Mouse (Mus musculus) heart, embryonic 11.5 days (tissue): ENCODE results near the gene Trim30a. TPM values are rescaled to one million over a fixed set of nuclear protein-coding genes. Genes with fewer than 3 reads are reported as not detected.

ENCODE experiments used
- ATAC-seq: fragments of 200-750 bp; cut with Nextera tagmentation; replicated peaks from 2 replicates; pipeline ENCODE4 v1.8.0; 2017; ENCODE audit warnings: moderate library complexity; ENCODE audit not compliant: insufficient number of reproducible peaks, low FRiP score, low TSS enrichment
- H3K27ac ChIP-seq: fragments of 300-500 bp; sonication (generic); 2 replicates; pipeline ENCODE4 v1.5.1; 2014; ENCODE audit warnings: mild to moderate bottlenecking, low read depth, low read length
- H3K27me3 ChIP-seq: fragments of 300-500 bp; sonication (generic); 2 replicates; pipeline ENCODE4 v1.6.1; 2014; ENCODE audit warnings: mild to moderate bottlenecking, low read length, mixed read lengths; ENCODE audit not compliant: control insufficient read depth, insufficient read depth
- H3K36me3 ChIP-seq: fragments of 300-500 bp; sonication (generic); 2 replicates; pipeline ENCODE4 v1.6.1; 2014; ENCODE audit warnings: mild to moderate bottlenecking, low read length, moderate library complexity, mixed read lengths; ENCODE audit not compliant: control insufficient read depth, insufficient read depth
- H3K4me1 ChIP-seq: fragments of 300-500 bp; sonication (generic); 2 replicates; pipeline ENCODE4 v1.6.1; 2014; ENCODE audit warnings: low read length; ENCODE audit not compliant: control insufficient read depth, insufficient read depth
- H3K4me2 ChIP-seq: fragments of 300-500 bp; sonication (generic); 2 replicates; pipeline ENCODE4 v1.6.1; 2014; ENCODE audit warnings: mild to moderate bottlenecking, moderate library complexity
- H3K4me3 ChIP-seq: fragments of 300-500 bp; sonication (generic); 2 replicates; pipeline ENCODE4 v1.5.1; 2014; ENCODE audit warnings: low read depth, low read length
- H3K9ac ChIP-seq: fragments of 300-500 bp; sonication (generic); 2 replicates; pipeline ENCODE4 v1.6.1; 2014; ENCODE audit warnings: mild to moderate bottlenecking, low read depth, low read length, moderate library complexity
- H3K9me3 ChIP-seq: fragments of 300-500 bp; sonication (generic); replicated peaks from 2 replicates; pipeline ENCODE4 v1.6.1; 2016; ENCODE audit warnings: low read length; ENCODE audit not compliant: control insufficient read depth
- WGBS: fragments of 180-500 bp; shearing (Covaris S2); extraction: QIAGEN DNeasy Blood & Tissue Kit; methylation state at CpG from one replicate; pipeline ENCODE4 v1.1.7; 2014; ENCODE audit not compliant: insufficient replicate concordance; 5-methylcytosine and 5-hydroxymethylcytosine counted together
- polyA plus RNA-seq: library from polyadenylated mRNA; unstranded; fragments of >200 nt; fragmentation: Nextera tagmentation; extraction: Ambion mirVana; gene quantifications from 2 replicates; pipeline ENCODE4 v1.2.1, GENCODE M21; 2014

Gene Trim30a
- polyA plus RNA-seq, 1 experiment from 2014 or later = 0.80 TPM

DNA sequence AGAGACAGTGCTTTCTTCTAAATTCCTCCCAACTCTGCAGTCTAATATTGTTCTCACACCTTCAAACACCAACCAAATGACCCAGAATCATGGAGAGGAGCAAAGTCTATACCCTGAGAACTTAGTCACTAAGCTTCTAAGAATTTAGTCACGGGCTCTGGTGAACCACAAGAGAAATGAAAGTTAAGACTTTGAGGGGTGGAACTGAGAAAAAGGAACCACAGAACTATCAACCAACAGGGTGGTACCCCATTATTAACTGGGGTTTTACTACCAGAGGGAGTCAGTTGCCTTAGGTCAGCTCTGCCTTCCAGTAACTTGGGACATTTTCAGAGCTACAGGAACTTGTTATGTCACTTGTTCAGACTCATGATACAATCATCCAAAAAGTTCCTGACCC, 64.3 kb downstream of the Trim30a start, which contains the start of gene Trim30c:
Gene Trim30c, minus strand, starts transcription at position 140 of the 400 bp plus-strand sequence.
- H3K9ac ChIP-seq = no peak within 1 kb of the TSS
- no peaks in the 10 kb centered on the region for H3K27me3 ChIP-seq
- no peaks in the 10 kb centered on the region for H3K36me3 ChIP-seq
- no peak within 1 kb of the TSS for H3K4me2 ChIP-seq
- ATAC-seq = no peak
- 79% methylated on average over 1 of the region's 1 CpGs for WGBS
- no peak within 1 kb of the TSS for H3K27ac ChIP-seq
- no peaks in the 10 kb centered on the region for H3K4me1 ChIP-seq
- no peaks in the 10 kb centered on the region for H3K9me3 ChIP-seq
- no peak within 1 kb of the TSS for H3K4me3 ChIP-seq

DNA sequence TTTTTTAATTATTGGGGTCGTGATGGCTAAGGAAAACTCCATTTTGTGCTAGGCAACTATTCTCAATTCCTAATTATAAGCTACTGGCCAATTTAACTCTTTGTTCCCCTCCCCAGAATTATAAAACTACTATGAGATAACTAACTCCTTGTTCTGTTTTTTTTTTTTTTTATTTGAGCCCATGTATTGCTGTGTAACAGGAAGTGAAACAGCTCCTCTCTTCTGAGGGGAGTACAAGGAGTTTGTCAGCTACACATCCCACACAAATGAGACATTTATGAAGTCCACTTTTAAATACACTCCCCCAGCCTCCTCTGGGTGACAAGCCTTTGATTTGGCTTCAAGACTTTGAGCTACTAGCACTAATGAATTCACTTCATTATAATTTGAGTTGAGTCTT, 66.5 kb downstream of the Trim30a start:
- no peak overlapping the region for H3K9ac ChIP-seq
- H3K9me3 ChIP-seq = no peaks in the 10 kb centered on the region
- H3K4me3 ChIP-seq = no peak overlapping the region
- H3K27ac ChIP-seq = no peak overlapping the region
- no peaks in the 10 kb centered on the region for H3K4me1 ChIP-seq
- no peaks in the 10 kb centered on the region for H3K27me3 ChIP-seq
- no peak for ATAC-seq
- 73% methylated on average over 1 of the region's 1 CpGs for WGBS
- no peaks in the 10 kb centered on the region for H3K36me3 ChIP-seq
- H3K4me2 ChIP-seq = no peak overlapping the region

DNA sequence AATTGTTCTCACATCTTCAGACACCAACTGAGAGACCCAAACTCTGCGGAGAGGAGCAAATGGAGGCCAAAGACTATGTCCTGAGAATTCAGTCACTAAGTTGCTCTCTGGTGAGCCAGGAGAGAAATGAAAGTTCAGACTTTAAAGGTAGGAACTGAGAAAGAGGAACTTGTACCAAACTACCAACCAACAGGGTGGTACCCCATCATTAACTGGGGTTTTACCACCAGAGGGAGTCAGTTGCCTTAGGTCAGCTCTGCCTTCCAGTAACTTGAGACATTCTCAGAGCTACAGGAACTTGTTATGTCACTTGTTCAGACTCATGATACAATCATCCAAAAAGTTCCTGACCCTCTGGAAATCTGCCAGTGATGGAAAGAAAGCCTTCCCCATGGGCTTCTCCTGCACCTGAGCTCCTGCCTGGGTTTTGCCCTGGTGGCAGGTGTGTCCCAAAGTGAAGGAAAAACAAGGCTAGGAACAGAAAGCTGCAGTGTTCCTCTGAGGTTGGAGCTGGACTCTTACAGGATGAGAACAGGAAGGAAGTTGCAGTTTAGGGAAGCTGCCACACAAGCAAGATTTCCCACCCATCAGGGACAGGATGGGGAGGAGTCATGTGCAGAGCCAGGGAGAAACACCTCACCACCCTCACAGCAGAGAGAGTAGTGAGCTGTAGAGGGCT, 95.1 kb downstream of the Trim30a start, which contains the start of gene Trim30b:
Gene Trim30b, minus strand, starts transcription at position 149 of the 679 bp plus-strand sequence.
- no peaks in the 10 kb centered on the region for H3K27me3 ChIP-seq
- no peak within 1 kb of the TSS for H3K27ac ChIP-seq
- H3K9ac ChIP-seq = no peak within 1 kb of the TSS
- WGBS = 67% methylated on average over 1 of the region's 1 CpGs
- H3K36me3 ChIP-seq = no peaks in the 10 kb centered on the region
- no peak within 1 kb of the TSS for H3K4me2 ChIP-seq
- no peaks in the 10 kb centered on the region for H3K4me1 ChIP-seq
- H3K9me3 ChIP-seq = no peaks in the 10 kb centered on the region
- H3K4me3 ChIP-seq = no peak within 1 kb of the TSS
- no peak for ATAC-seq

DNA sequence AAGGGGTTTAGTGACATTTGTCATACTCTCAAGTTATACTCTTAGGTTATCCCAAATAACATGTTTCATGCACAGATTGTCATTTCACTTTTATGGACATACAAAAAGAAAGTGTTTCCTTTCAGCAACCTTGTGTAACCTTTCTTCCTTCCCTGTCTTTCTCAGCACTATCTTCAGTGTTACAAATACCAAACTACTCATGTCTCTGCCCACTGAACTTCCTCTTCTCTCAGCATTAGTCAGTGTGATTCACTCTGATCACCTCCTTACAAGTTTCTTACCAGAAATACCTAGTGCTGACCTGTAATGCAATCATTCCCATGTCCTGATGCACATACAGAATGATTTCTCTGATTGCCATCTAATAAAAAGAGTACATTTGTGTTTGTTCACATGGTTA, 98.7 kb downstream of the Trim30a start:
- H3K9me3 ChIP-seq = no peaks in the 10 kb centered on the region
- H3K9ac ChIP-seq = no peak overlapping the region
- H3K27me3 ChIP-seq = no peaks in the 10 kb centered on the region
- no peak overlapping the region for H3K4me3 ChIP-seq
- no peak overlapping the region for H3K4me2 ChIP-seq
- no peaks in the 10 kb centered on the region for H3K4me1 ChIP-seq
- no peak for ATAC-seq
- no peaks in the 10 kb centered on the region for H3K36me3 ChIP-seq
- H3K27ac ChIP-seq = no peak overlapping the region

Other genes starting within 250 kb of the Trim30a start
- 9.8 and 9.9 TPM in 2 replicates for gene Trim6, start 246.4 kb downstream of the Trim30a start, polyA plus RNA-seq
- 2.2 and 2.9 TPM in 2 replicates for gene Trim34a, start 220.7 kb downstream of the Trim30a start, polyA plus RNA-seq
- 0.42 and 0.57 TPM in 2 replicates for gene Trim5, start 177.1 kb downstream of the Trim30a start, polyA plus RNA-seq
- gene Trim12a, start 149.7 kb downstream of the Trim30a start, polyA plus RNA-seq = 9.3 and 10.6 TPM in 2 replicates
- 0.20 TPM in 1 of 2 replicates, not detected in the other for gene Trim34b, start 135.7 kb downstream of the Trim30a start, polyA plus RNA-seq
- gene Trim12c, start 111.8 kb downstream of the Trim30a start, polyA plus RNA-seq = 1.6 and 2.8 TPM in 2 replicates
- 0.16 TPM in 1 of 2 replicates, not detected in the other for gene Trim30b, start 95.3 kb downstream of the Trim30a start, polyA plus RNA-seq
- gene Trim30c, start 64.4 kb downstream of the Trim30a start, polyA plus RNA-seq = not detected in 2 replicates
- 0.07 TPM in 1 of 2 replicates, not detected in the other for gene Trim30d, start 42.7 kb upstream of the Trim30a start, polyA plus RNA-seq
- gene Olfr651, start 84.9 kb upstream of the Trim30a start, polyA plus RNA-seq = not detected in 2 replicates
- gene Olfr652, start 95.7 kb upstream of the Trim30a start, polyA plus RNA-seq = not detected in 2 replicates
- not detected in 2 replicates for gene Olfr653, start 112.1 kb upstream of the Trim30a start, polyA plus RNA-seq
- not detected in 2 replicates for gene Olfr654, start 121.8 kb upstream of the Trim30a start, polyA plus RNA-seq
- gene Olfr655, start 136.6 kb upstream of the Trim30a start, polyA plus RNA-seq = not detected in 2 replicates
- gene Olfr656, start 148.8 kb upstream of the Trim30a start, polyA plus RNA-seq = not detected in 2 replicates
- gene Olfr657, start 159.6 kb upstream of the Trim30a start, polyA plus RNA-seq = not detected in 2 replicates
- 0.09 TPM in 1 of 2 replicates, not detected in the other for gene Olfr658, start 182.1 kb upstream of the Trim30a start, polyA plus RNA-seq
- not detected in 2 replicates for gene Olfr659, start 201.6 kb upstream of the Trim30a start, polyA plus RNA-seq
- not detected in 2 replicates for gene Olfr661, start 221.3 kb upstream of the Trim30a start, polyA plus RNA-seq